Mouse (Mus musculus): ENCODE results near the gene Opcml. TPM values are rescaled to one million over a fixed set of nuclear protein-coding genes. Genes with fewer than 3 reads are reported as not detected.

Opcml gene
- total and polyA plus RNA-seq, 3 experiments: 0.94 to 1.3 (median 1.2) TPM

DNA sequence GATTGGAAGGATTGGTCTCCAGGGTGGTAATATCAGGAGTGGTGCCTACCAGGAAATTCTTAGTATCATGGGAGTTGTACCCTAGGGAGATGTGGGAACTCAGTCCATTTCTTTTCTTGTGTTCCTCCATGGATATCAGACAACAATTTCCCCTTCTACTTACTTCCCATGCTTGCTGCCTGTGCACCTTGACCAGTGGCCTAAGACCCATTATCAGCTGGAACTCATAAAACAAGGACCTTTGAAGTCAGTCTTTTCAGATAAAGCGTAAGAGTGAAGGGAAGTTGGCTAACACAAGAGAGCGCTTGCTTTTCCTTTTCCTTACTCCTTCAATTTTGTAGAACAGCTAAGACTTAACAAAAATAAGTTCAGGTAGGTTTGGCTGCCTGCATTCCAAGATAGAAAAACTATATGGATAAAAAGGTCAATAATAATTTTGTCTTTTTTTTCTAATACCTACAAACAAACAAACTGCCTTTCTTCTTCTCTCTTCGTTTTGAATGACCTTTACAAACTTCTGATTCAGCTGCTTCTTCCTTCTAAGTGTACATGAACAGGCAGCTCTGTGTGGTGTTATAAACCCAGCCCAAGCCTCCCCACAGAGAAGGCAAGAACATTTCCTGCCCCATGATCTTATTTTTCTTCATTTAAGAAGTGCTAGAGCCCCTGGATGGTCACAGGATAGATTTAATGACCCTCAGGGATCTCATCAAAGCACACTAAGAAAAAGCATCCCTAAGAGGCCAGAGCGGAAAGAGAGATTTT lies 387.7 kb downstream of the Opcml start:
- TF ChIP-seq CTCF (IDR thresholded peaks at IDR 0.05): no peak
- no peak for TF ChIP-seq EP300 (IDR thresholded peaks at IDR 0.05; ENCODE audit: insufficient read depth, low read depth, low read length)
- TF ChIP-seq POLR2A (IDR thresholded peaks at IDR 0.05; ENCODE audit: insufficient read depth, low read depth, low read length): no peak
- intact Hi-C loops (cut with DNase I): no loop called here
- Histone ChIP-seq H3K79me2 (replicated peaks; ENCODE audit: control insufficient read depth, insufficient read depth, low read length) (no peaks in the 10 kb centered on the region), H3K36me3 (ENCODE audit: control insufficient read depth, insufficient read depth, low read length) (no peaks in the 10 kb centered on the region), H3K9ac (ENCODE audit: low read depth, low read length) (no peak overlapping the region), H3K27me3 (ENCODE audit: control insufficient read depth, insufficient read depth, low read length) (no peaks in the 10 kb centered on the region), H3K4me3 (no peak overlapping the region), H3K4me1 (ENCODE audit: control insufficient read depth, insufficient read depth, low read length) (no peaks in the 10 kb centered on the region), H3K27ac (no peak overlapping the region)
- 59% methylated on average over 4 of the region's 4 CpGs for WGBS
- no peak for DNase-seq

DNA sequence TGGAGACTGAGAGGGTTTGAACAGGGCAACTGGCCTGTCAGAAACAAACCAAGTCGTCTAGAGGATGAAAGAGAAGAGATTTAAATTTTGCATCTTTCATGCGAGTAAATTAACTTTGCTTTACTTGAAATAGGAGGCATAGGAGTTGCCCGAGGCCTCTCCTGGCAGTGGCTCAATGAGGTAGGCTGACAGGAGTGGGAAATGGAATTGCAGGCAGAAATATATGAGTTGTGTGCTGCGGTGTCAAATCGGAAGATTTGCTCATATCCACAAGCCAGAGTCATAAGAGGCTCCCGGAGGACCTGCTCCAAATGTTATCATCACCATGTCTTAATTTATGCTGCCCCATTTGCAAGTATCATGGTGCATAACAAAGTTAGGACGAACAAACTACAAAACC lies 391.3 kb downstream of the Opcml start:
- Histone ChIP-seq H3K27me3 (ENCODE audit: control insufficient read depth, insufficient read depth, low read length) (no peaks in the 10 kb centered on the region), H3K9ac (ENCODE audit: low read depth, low read length) (no peak overlapping the region), H3K36me3 (ENCODE audit: control insufficient read depth, insufficient read depth, low read length) (no peaks in the 10 kb centered on the region), H3K79me2 (replicated peaks; ENCODE audit: control insufficient read depth, insufficient read depth, low read length) (no peaks in the 10 kb centered on the region), H3K27ac (no peak overlapping the region), H3K4me3 (no peak overlapping the region), H3K4me1 (ENCODE audit: control insufficient read depth, insufficient read depth, low read length) (no peaks in the 10 kb centered on the region)
- no peak for TF ChIP-seq CTCF (IDR thresholded peaks at IDR 0.05)
- TF ChIP-seq EP300 (IDR thresholded peaks at IDR 0.05; ENCODE audit: insufficient read depth, low read depth, low read length): no peak
- no peak for TF ChIP-seq POLR2A (IDR thresholded peaks at IDR 0.05; ENCODE audit: insufficient read depth, low read depth, low read length)
- WGBS: 72% methylated on average over 7 of the region's 7 CpGs
- DNase-seq: no peak
- intact Hi-C loops (cut with DNase I): no loop called here

DNA sequence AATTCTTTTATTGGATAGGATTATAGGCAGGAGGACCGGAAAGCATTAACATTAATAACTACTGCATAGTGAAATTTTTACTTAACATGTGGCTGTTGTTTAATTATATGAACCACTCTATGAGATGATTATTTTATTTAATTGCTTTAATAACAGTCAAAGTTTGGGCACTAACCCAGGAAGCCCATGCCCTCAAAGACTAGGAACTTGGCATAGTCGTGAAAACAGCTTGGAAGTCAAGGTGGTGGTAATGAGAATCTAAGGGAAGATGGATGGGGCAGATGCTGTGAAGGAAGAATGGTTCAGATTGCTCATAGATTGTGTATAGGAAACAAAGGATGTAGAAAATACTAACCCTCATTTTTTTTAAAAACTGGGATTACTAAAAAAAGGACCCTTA lies 399.7 kb downstream of the Opcml start:
- Histone ChIP-seq H3K27ac (no peak overlapping the region), H3K79me2 (replicated peaks; ENCODE audit: control insufficient read depth, insufficient read depth, low read length) (no peaks in the 10 kb centered on the region), H3K9ac (ENCODE audit: low read depth, low read length) (no peak overlapping the region), H3K4me3 (no peak overlapping the region), H3K27me3 (ENCODE audit: control insufficient read depth, insufficient read depth, low read length) (no peaks in the 10 kb centered on the region), H3K4me1 (ENCODE audit: control insufficient read depth, insufficient read depth, low read length) (no peaks in the 10 kb centered on the region), H3K36me3 (ENCODE audit: control insufficient read depth, insufficient read depth, low read length) (no peaks in the 10 kb centered on the region)
- TF ChIP-seq CTCF (IDR thresholded peaks at IDR 0.05) (no peak), POLR2A (IDR thresholded peaks at IDR 0.05; ENCODE audit: insufficient read depth, low read depth, low read length) (no peak), EP300 (IDR thresholded peaks at IDR 0.05; ENCODE audit: insufficient read depth, low read depth, low read length) (no peak)
- WGBS: 72% methylated on average over 2 of the region's 2 CpGs
- intact Hi-C loops (cut with DNase I): no loop called here
- no peak for DNase-seq

DNA sequence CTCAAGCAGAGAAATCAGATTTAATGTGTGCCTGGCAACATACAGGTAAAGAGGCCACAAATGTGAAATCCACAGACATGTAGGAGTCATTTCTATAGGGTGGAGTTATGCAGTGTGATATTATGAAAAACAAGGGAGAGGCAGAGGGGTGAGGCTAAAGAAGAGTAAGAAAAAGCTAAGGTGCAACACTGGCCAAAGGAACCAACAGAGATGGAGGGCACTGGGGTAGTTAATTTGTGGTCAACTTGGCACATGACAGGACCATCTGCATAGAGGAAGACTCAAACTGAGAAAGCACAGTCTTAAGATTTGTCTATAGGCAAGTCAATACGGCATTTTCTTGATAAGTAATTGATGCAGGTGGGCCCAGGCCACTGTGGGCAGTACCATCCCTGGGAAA lies 400.2 kb downstream of the Opcml start:
- no peak for TF ChIP-seq CTCF (IDR thresholded peaks at IDR 0.05)
- no peak for TF ChIP-seq POLR2A (IDR thresholded peaks at IDR 0.05; ENCODE audit: insufficient read depth, low read depth, low read length)
- no peak for TF ChIP-seq EP300 (IDR thresholded peaks at IDR 0.05; ENCODE audit: insufficient read depth, low read depth, low read length)
- Histone ChIP-seq H3K9ac (ENCODE audit: low read depth, low read length) (no peak overlapping the region), H3K79me2 (replicated peaks; ENCODE audit: control insufficient read depth, insufficient read depth, low read length) (no peaks in the 10 kb centered on the region), H3K27me3 (ENCODE audit: control insufficient read depth, insufficient read depth, low read length) (no peaks in the 10 kb centered on the region), H3K4me1 (ENCODE audit: control insufficient read depth, insufficient read depth, low read length) (no peaks in the 10 kb centered on the region), H3K4me3 (no peak overlapping the region), H3K27ac (no peak overlapping the region), H3K36me3 (ENCODE audit: control insufficient read depth, insufficient read depth, low read length) (no peaks in the 10 kb centered on the region)
- DNase-seq: no peak
- intact Hi-C loops (cut with DNase I): no loop called here
- WGBS: 67% methylated on average over 1 of the region's 1 CpGs

DNA sequence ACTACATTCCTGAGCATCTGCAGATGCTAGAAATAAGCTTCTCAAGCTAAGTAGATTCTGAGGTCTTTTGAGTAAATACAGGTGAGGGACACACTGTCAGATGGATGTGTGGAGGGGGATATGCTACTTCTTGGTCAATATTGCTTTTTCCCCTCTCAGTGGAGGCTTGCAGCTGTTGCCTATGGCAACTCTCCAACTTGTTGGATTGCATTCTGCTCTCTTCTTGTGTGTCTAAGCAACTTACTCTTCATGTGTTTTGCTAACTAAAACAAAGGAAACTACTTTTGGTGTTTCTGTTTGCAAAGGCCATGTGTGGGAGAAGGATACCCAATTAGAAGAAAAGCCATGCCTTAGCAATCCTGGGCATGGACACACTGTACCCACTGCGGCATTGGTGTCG lies 406.0 kb downstream of the Opcml start:
- H3K36me3 ChIP-seq (ENCODE audit: control insufficient read depth, insufficient read depth, low read length): no peaks in the 10 kb centered on the region
- no peak for DNase-seq
- H3K4me1 ChIP-seq (ENCODE audit: control insufficient read depth, insufficient read depth, low read length): no peaks in the 10 kb centered on the region
- H3K79me2 ChIP-seq (replicated peaks; ENCODE audit: control insufficient read depth, insufficient read depth, low read length): no peaks in the 10 kb centered on the region
- H3K9ac ChIP-seq (ENCODE audit: low read depth, low read length): no peak overlapping the region
- intact Hi-C loops (cut with DNase I): loop anchor here (2.0 kb wide), 1 partner anchor 782 kb away; no protein-coding TSS in a partner anchor
- TF ChIP-seq POLR2A (IDR thresholded peaks at IDR 0.05; ENCODE audit: insufficient read depth, low read depth, low read length) (no peak), EP300 (IDR thresholded peaks at IDR 0.05; ENCODE audit: insufficient read depth, low read depth, low read length) (no peak), CTCF (IDR thresholded peaks at IDR 0.05) (no peak)
- no peak overlapping the region for H3K27ac ChIP-seq
- H3K27me3 ChIP-seq (ENCODE audit: control insufficient read depth, insufficient read depth, low read length): no peaks in the 10 kb centered on the region
- H3K4me3 ChIP-seq: no peak overlapping the region
- 83% methylated on average over 2 of the region's 2 CpGs for WGBS

DNA sequence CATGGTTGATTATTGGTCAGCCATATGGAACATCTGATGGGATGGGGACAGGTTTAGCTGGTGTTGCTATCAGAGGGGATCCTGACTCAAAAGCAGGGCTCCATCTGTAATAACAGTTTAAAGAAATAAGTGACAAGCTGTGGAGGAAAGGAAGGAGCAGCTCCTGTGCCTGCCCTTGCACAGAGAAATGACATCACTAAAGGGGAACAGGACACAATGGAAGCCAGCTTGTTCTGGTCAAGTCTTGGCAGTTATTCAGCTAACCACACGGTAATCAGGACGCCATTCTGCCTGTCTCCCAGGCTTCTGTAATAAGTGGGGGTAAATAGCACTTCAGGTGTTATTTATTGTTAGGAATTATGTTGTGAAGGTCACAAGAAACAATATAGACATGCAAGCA lies 406.5 kb downstream of the Opcml start:
- Histone ChIP-seq H3K4me3 (no peak overlapping the region), H3K27ac (no peak overlapping the region), H3K79me2 (replicated peaks; ENCODE audit: control insufficient read depth, insufficient read depth, low read length) (no peaks in the 10 kb centered on the region), H3K4me1 (ENCODE audit: control insufficient read depth, insufficient read depth, low read length) (no peaks in the 10 kb centered on the region), H3K9ac (ENCODE audit: low read depth, low read length) (no peak overlapping the region), H3K27me3 (ENCODE audit: control insufficient read depth, insufficient read depth, low read length) (no peaks in the 10 kb centered on the region), H3K36me3 (ENCODE audit: control insufficient read depth, insufficient read depth, low read length) (no peaks in the 10 kb centered on the region)
- DNase-seq: no peak
- intact Hi-C loops (cut with DNase I): loop anchor here (2.0 kb wide), 1 partner anchor 782 kb away; no protein-coding TSS in a partner anchor
- 22% methylated on average over 2 of the region's 2 CpGs for WGBS
- TF ChIP-seq CTCF (IDR thresholded peaks at IDR 0.05) (no peak), EP300 (IDR thresholded peaks at IDR 0.05; ENCODE audit: insufficient read depth, low read depth, low read length) (no peak), POLR2A (IDR thresholded peaks at IDR 0.05; ENCODE audit: insufficient read depth, low read depth, low read length) (no peak)
